Mouse (Mus musculus): ENCODE measurements at regions not wholly inside any gene's neighbourhood (a gene's known extent, or its start where the extent isn't known, plus 50 kb on each side); places are given as distances from the start of the nearest gene placed in this dataset.
A peak's percentile ranks its signal among the peaks of the same experiment; 100 is the strongest.

DNA sequence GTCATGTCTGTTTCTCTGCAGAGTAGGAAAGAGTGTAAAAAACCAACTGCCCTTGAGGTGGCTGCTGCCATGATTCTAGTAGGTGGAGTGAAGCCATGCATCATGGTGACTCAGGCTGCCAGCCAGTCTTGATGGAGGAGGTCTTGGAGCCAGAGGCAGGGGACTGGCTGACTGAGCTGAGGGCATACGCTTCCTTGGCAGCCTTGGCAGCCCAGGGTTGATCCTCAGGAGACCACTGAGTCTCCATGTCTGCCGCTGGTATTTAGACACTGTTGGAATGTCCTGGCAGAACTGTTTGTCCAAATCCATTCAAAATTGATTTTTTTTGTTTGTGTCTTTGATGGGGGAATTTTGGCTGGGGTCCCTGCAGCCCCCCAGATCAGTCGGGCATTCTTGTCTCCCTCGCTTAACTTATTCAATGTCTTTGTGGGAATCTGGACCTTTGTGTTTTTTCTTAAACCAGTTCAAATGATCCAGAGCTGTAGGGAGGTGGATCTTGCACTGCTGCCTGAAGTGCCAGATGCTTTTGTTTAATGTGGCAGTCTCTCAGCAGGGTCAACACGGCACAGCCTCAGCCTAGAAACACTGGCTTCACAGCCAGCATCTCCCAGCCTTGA is 139.0 kb downstream of the 1500009L16Rik start:
- Histone ChIP-seq H3K4me1 (no peaks in the 10 kb centered on the region), H3K4me2 (no peak overlapping the region), H3K27me3 (replicated peaks) (no peaks in the 10 kb centered on the region), H3K27ac (no peak overlapping the region), H3K36me3 (no peaks in the 10 kb centered on the region), H3K9me3 (no peaks in the 10 kb centered on the region), H3K9ac (no peak overlapping the region), H3K4me3 (replicated peaks) (no peak overlapping the region)
- 57% methylated on average over 5 of the region's 5 CpGs for WGBS
- no peak for ATAC-seq (ENCODE audit: insufficient read depth, low FRiP score, low read depth)

DNA sequence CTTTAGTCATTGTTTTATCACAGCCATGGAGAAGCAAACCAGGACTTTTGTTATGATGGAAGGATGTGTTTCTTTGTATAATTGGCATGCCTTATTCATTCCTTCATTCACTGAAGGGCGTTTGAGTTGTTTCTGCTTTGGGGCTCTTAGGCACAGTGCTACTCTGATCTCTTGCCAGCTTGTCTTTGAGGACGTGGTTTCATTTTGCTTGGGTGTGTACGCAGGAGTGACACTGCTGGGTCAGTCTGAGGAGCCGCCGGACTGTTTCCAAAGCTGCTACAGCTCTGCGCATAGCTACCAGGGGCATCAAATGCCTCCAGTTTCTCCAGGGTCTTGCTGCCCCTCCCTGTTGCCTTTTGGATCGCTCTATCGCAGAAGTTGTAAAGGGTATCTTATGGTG is 141.9 kb downstream of the 1500009L16Rik start:
- ATAC-seq (ENCODE audit: insufficient read depth, low FRiP score, low read depth) = no peak
- no peaks in the 10 kb centered on the region for H3K27me3 ChIP-seq (replicated peaks)
- H3K36me3 ChIP-seq = no peaks in the 10 kb centered on the region
- H3K9me3 ChIP-seq = no peaks in the 10 kb centered on the region
- no peak overlapping the region for H3K27ac ChIP-seq
- H3K9ac ChIP-seq = no peak overlapping the region
- 78% methylated on average over 8 of the region's 8 CpGs for WGBS
- no peak overlapping the region for H3K4me3 ChIP-seq (replicated peaks)
- no peaks in the 10 kb centered on the region for H3K4me1 ChIP-seq
- H3K4me2 ChIP-seq = no peak overlapping the region

DNA sequence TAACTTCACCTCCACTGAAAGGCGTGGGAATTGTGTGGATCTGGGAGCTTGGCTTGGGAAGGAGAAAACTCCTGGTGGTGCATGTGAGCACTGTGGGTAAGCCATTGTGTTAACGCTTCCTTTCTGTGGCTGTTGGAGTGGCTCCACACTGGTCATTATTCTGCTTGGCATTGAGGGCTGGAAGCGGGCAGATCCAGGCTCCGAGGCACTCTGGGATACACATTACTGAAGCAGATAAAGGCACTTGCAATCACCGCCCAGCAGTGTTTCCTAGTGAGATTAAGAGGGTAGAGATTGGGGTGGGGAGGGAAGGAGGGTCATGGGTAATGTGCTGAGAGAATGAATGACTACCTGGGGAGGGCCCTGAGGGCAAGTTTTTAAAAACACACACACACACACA is 143.3 kb downstream of the 1500009L16Rik start:
- H3K4me2 ChIP-seq = no peak overlapping the region
- ATAC-seq (ENCODE audit: insufficient read depth, low FRiP score, low read depth) = no peak
- H3K9ac ChIP-seq = no peak overlapping the region
- no peak overlapping the region for H3K4me3 ChIP-seq (replicated peaks)
- WGBS = 52% methylated on average over 5 of the region's 5 CpGs
- H3K9me3 ChIP-seq = no peaks in the 10 kb centered on the region
- no peaks in the 10 kb centered on the region for H3K4me1 ChIP-seq
- H3K36me3 ChIP-seq = no peaks in the 10 kb centered on the region
- H3K27ac ChIP-seq = no peak overlapping the region
- no peaks in the 10 kb centered on the region for H3K27me3 ChIP-seq (replicated peaks)

DNA sequence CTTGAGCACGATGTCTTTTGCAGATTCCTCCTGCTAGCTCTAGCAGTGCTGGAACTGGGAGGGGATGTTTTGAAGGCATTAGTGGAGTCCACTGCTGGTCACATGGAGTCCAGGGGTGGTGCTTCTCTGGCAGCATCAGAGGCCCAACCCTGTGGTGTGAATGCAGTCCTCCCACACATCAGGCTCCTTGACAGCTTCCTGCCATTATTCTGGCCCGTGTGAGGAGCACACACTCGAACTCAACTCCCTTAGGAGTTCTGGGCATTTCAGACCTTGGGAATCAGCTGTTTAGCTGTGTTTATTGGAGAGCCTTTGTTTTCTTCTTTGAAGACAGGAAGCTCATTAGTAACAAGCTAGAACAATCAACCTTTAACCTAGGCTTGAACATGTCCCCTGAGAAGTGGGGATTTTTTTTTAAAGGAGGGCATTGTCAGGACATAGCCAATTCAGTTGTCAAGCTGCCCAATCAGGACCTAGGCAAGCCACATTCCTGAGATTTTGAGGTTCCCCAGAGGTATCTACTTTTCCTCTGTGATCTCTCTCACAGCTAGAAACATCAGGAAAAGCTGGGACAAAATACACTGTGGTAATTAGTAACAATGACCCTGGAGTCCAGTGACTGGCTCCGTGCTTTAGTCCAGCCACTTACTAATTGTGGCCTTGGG is 149.2 kb downstream of the 1500009L16Rik start:
- Histone ChIP-seq H3K36me3 (no peaks in the 10 kb centered on the region), H3K4me2 (no peak overlapping the region), H3K27me3 (replicated peaks) (no peaks in the 10 kb centered on the region), H3K4me3 (replicated peaks) (no peak overlapping the region), H3K9me3 (no peaks in the 10 kb centered on the region), H3K27ac (no peak overlapping the region), H3K4me1 (no peaks in the 10 kb centered on the region), H3K9ac (no peak overlapping the region)
- WGBS = 43% methylated on average over 4 of the region's 4 CpGs
- no peak for ATAC-seq (ENCODE audit: insufficient read depth, low FRiP score, low read depth)

DNA sequence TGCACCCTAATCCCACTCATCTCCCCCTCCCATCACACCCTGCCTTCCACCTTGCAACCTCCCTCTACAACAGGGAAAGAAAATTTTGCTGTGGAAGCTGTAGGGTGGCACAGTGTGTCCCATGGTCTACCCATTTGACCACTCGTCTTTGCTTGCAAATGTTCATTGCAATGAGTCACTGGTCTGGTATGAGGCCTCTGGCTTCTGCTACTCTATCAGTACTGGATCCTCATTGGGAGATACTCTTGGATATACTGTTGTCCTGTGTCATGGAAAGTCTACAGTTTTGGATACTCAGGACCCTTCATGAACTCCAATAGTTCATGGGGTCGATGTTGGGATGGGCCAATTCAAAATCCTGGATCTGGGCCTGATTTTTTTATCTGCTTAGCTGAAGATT is 156.1 kb downstream of the 1500009L16Rik start:
- no peaks in the 10 kb centered on the region for H3K9me3 ChIP-seq
- H3K4me1 ChIP-seq = no peaks in the 10 kb centered on the region
- no peak overlapping the region for H3K9ac ChIP-seq
- H3K4me2 ChIP-seq = no peak overlapping the region
- H3K27me3 ChIP-seq (replicated peaks) = no peaks in the 10 kb centered on the region
- no peak overlapping the region for H3K4me3 ChIP-seq (replicated peaks)
- 77% methylated on average over 2 of the region's 2 CpGs for WGBS
- H3K27ac ChIP-seq = no peak overlapping the region
- H3K36me3 ChIP-seq = no peaks in the 10 kb centered on the region
- ATAC-seq (ENCODE audit: insufficient read depth, low FRiP score, low read depth) = no peak

DNA sequence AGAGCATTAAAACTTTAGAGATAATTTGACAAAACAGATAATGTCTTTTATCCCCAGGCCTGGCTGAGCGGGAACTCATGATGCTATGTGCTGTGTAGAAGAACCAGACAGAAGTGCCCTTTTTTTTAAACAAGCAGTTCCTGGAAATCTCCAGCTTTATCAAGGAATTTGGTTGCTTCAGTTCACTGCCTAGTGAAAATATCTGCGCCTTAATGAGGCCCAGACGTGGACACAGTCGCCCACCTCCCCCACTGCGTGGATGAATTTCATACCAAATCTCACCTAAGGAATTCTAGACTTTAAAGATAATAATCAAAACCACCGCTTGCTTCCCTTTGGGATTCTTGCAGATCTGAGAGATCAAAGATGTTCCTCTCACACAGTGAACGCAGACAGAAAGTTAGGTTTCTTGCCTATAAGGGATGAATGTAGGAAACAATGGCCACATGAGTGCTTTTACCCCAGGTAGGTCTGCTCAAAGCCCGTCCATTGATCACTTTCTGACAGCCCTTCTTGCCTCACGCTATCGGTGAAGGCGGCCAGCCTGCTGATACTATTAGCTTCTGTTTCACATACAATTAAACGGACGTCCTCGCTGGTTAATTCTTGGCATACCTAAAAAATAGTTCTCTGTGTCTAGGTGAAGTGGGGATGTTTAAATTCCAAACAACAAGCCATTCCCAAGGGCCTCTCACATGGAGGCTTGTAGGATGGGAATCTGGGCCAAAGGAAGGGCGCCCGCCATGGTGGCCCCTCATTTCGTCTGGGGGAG is 159.6 kb downstream of the 1500009L16Rik start:
- Histone ChIP-seq H3K27ac (no peak overlapping the region), H3K9ac (no peak overlapping the region), H3K4me3 (replicated peaks) (no peak overlapping the region), H3K27me3 (replicated peaks) (no peaks in the 10 kb centered on the region), H3K36me3 (no peaks in the 10 kb centered on the region), H3K4me2 (no peak overlapping the region), H3K9me3 (no peaks in the 10 kb centered on the region), H3K4me1 (no peaks in the 10 kb centered on the region)
- 48% methylated on average over 17 of the region's 17 CpGs for WGBS
- ATAC-seq (ENCODE audit: insufficient read depth, low FRiP score, low read depth) = no peak

DNA sequence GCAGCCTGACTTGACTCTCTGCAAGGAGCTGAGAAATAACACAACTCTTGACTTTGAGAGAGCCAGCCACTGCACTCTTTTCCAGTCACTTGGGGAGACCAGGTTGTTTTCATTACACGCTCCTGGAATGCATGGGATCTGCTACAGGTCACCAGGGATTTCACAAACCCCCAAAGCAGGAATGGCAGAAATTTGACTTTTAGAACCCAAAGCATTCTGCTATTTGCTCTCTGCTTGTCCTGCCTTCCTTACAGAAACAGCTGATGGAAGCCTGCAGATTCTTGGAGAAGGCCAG is 160.2 kb downstream of the 1500009L16Rik start:
- WGBS = 69% methylated on average over 1 of the region's 1 CpGs
- H3K27ac ChIP-seq = no peak overlapping the region

DNA sequence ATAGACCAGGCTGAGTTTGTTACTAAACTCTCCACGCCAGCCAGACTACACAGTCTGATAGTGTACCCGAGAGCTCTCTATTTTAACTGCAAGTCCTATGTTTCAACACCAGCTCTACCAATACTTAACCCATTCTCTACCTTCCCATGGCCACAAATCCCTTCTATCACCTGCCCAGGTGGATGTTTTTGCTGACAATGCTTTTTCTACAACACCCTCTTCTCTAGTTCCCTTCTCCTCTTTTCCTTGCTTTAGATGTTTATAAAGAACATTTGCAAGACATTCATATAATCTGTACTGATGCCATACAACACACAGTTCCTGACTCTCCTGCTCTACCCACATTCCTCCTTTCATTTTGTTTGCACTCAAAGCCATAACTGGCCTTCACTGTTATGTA is 161.9 kb downstream of the 1500009L16Rik start:
- Histone ChIP-seq H3K36me3 (no peaks in the 10 kb centered on the region), H3K4me3 (replicated peaks) (no peak overlapping the region), H3K9ac (no peak overlapping the region), H3K27me3 (replicated peaks) (no peaks in the 10 kb centered on the region), H3K4me1 (no peaks in the 10 kb centered on the region), H3K9me3 (no peaks in the 10 kb centered on the region), H3K4me2 (no peak overlapping the region), H3K27ac (no peak overlapping the region)
- WGBS = 85% methylated on average over 2 of the region's 2 CpGs
- no peak for ATAC-seq (ENCODE audit: insufficient read depth, low FRiP score, low read depth)

More for the DNA sequence above, 160.2 kb downstream of the 1500009L16Rik start:
- H3K4me3 ChIP-seq (replicated peaks) = no peak overlapping the region
- no peaks in the 10 kb centered on the region for H3K36me3 ChIP-seq
- H3K4me2 ChIP-seq = no peak overlapping the region
- no peak overlapping the region for H3K9ac ChIP-seq
- H3K27me3 ChIP-seq (replicated peaks) = no peaks in the 10 kb centered on the region
- no peak for ATAC-seq (ENCODE audit: insufficient read depth, low FRiP score, low read depth)
- no peaks in the 10 kb centered on the region for H3K9me3 ChIP-seq
- no peaks in the 10 kb centered on the region for H3K4me1 ChIP-seq

DNA sequence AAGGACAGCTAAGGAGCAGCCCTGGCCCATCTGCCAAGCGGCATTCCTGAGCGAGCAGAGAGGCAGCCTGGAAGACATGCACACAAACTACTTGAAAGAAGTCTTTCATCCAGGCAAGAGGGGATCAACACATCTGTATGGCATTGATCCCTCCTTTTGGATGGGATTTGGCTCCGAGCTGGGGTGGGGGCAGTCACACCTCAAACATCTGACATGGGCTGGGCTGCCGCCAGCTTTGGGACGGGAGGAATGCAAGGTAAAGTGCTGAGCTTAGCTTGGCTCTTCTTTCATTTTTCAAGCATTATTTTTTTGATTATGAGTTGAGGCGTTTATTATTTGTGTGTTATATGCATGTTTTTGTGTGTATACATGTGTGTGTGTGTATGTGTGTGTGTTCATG is 165.9 kb downstream of the 1500009L16Rik start:
- H3K4me2 ChIP-seq = no peak overlapping the region
- H3K4me3 ChIP-seq (replicated peaks) = no peak overlapping the region
- H3K27me3 ChIP-seq (replicated peaks) = no peaks in the 10 kb centered on the region
- 72% methylated on average over 6 of the region's 6 CpGs for WGBS
- ATAC-seq (ENCODE audit: insufficient read depth, low FRiP score, low read depth) = no peak
- no peaks in the 10 kb centered on the region for H3K36me3 ChIP-seq
- H3K9ac ChIP-seq = no peak overlapping the region
- H3K4me1 ChIP-seq = no peaks in the 10 kb centered on the region
- H3K9me3 ChIP-seq = no peaks in the 10 kb centered on the region
- no peak overlapping the region for H3K27ac ChIP-seq

DNA sequence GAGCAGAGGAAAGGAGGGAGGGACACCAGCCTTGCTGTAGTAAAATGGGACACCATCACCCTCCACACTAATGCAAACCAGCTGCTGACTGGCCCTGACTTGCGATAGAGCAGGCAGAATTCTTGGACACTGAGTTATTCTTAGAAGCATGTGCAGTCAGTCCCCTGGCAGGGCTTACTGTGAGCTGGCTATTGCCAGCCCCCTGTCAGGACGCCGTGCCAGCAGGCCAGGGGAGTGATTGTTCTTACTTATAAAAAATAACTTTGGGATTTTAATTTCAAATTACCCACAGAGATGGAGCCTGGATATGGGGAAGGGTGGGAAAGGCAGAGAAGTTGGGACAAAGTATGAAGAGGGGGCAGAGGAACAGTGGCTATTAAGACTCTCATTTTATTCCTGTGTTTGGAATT is 173.1 kb downstream of the 1500009L16Rik start:
- ATAC-seq (ENCODE audit: insufficient read depth, low FRiP score, low read depth) = 0 out of 2 replicates have a peak, but pooled peaks have one; percentile 43
- WGBS = 46% methylated on average over 3 of the region's 3 CpGs

DNA sequence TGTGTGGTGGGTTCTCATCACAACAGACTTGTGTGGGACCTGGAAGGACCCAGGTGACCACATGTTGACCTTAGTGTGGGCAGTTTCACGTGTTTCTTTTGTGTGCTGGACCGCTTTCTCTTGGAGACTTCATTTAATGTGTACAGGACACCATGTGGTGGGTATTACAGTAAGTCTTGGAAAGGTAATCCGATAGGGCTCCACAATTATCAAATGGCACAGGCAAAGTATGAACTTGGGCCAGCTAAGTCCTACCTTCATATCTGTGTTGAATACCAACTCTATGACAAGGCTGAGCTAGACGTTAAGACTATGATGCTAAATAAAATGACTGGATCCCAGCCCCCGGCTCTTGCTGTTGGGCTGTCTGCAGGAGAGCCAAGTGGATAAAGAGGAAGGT is 173.5 kb downstream of the 1500009L16Rik start:
- Histone ChIP-seq H3K27ac (no peak overlapping the region), H3K9me3 (no peaks in the 10 kb centered on the region), H3K4me2 (no peak overlapping the region), H3K9ac (no peak overlapping the region), H3K27me3 (replicated peaks) (no peaks in the 10 kb centered on the region), H3K36me3 (no peaks in the 10 kb centered on the region), H3K4me1 (peaks cover 7% of the 10 kb centered on the region; the same call in 1 of the 2 replicates), H3K4me3 (replicated peaks) (no peak overlapping the region)
- no peak for ATAC-seq (ENCODE audit: insufficient read depth, low FRiP score, low read depth)
- WGBS = 84% methylated on average over 5 of the region's 5 CpGs

More for the DNA sequence above, 173.1 kb downstream of the 1500009L16Rik start:
- Histone ChIP-seq H3K27ac (no peak overlapping the region), H3K36me3 (no peaks in the 10 kb centered on the region), H3K27me3 (replicated peaks) (no peaks in the 10 kb centered on the region), H3K4me2 (no peak overlapping the region), H3K9ac (no peak overlapping the region), H3K9me3 (no peaks in the 10 kb centered on the region), H3K4me1 (peaks cover 7% of the 10 kb centered on the region; the same call in 1 of the 2 replicates), H3K4me3 (replicated peaks) (no peak overlapping the region)

DNA sequence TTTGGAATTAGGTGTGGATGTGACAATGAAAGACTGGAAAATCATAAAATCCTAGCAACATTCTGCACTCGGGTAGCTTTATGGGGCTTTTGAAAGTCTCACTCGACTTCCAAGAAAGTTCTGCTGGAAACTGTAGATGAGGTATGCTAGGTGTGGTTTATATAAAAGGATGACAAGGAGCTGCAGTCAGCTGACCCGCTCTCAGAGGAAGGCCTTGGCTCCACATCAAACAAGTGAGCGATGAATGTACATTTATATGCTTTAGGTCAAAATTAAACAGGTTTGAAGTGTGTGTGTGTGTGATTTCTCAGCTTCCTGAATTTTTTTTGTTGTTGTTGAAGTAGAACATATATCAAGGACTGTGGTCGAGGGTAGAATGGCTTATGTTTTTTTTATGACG is 174.9 kb downstream of the 1500009L16Rik start:
- Histone ChIP-seq H3K9me3 (no peaks in the 10 kb centered on the region), H3K4me1 (peaks cover 7% of the 10 kb centered on the region; the same call in 1 of the 2 replicates), H3K9ac (no peak overlapping the region), H3K4me3 (replicated peaks) (no peak overlapping the region), H3K27ac (no peak overlapping the region), H3K4me2 (no peak overlapping the region), H3K36me3 (no peaks in the 10 kb centered on the region), H3K27me3 (replicated peaks) (no peaks in the 10 kb centered on the region)
- 48% methylated on average over 6 of the region's 6 CpGs for WGBS
- ATAC-seq (ENCODE audit: insufficient read depth, low FRiP score, low read depth) = no peak

Measured in stomach, embryonic 15.5 days (tissue).